Mouse (Mus musculus): Measurements from ENCODE around the gene Sfn.
"Not testable (repeated sequence)": the region's sequence is repeated elsewhere in the genome, so short reads cannot be mapped to it uniquely, and the experiment has no call there.

Gene Sfn

DNA sequence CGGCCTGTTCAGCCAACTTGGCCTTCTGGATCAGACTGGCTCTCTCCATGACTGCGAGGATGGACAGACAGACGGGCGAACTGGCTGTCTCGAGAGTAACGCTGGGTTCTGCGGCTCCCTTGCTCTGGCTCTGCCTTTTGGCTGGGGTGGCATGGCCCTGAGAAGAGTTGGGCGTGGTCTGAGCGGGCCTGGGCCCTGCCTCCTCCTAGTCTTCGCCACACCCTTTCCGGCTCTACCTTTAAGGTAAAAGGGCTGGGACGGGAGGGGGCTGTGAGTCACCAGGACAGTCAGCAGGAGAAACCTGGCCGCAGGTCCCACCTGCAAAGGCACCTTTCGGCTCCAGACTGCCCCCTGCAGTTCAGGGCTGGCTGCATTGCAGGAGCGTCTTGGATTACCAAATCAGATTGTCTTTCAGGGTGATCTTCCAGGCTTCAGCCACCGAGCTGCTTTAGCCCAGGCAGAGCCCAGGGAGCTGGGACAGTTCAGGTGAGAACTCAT, at the start of gene Sfn:
TSS of gene Sfn (minus strand) at position 448 of the 498 bp plus-strand sequence.
- DNase-seq (ENCODE audit: low spot score in 2 of 2) = peak; percentile 57 to 79

GRCm38 (mm10) chr4:133651445-133651844, 49.5 kb upstream of the Sfn start:
- no peak for DNase-seq (ENCODE audit: low spot score in 2 of 2)

- peak; percentile 78 to 90 for DNase-seq (ENCODE audit: low spot score in 2 of 2)
Measured at GRCm38 (mm10) chr4:133649989-133650699, 48.2 kb upstream of the Sfn start, which contains the start of gene Zdhhc18. Zdhhc18 (minus strand) TSS chr4:133650154.

DNA sequence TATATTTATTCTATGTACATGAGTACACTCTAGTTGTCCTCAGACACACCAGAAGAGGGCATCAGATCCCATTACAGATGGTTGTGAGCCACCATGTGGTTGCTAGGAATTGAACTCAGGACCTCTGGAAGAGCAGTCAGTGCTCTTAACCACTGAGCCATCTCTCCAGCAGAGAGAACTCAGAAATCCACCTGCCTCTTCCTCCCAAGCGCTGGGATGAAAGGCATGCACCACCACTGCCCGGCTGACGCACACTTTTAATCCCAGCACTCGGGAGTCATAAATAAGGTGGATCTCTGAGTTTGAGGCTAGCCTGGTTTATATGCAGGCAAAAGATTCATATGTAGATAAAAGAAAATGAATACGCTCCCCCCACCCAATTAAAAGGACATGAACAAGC, 47.5 kb upstream of the Sfn start:
- not testable (repeated sequence) for DNase-seq (ENCODE audit: low spot score in 2 of 2)

GRCm38 (mm10) chr4:133645680-133646079, 43.7 kb upstream of the Sfn start:
- no peak for DNase-seq (ENCODE audit: low spot score in 2 of 2)

DNA sequence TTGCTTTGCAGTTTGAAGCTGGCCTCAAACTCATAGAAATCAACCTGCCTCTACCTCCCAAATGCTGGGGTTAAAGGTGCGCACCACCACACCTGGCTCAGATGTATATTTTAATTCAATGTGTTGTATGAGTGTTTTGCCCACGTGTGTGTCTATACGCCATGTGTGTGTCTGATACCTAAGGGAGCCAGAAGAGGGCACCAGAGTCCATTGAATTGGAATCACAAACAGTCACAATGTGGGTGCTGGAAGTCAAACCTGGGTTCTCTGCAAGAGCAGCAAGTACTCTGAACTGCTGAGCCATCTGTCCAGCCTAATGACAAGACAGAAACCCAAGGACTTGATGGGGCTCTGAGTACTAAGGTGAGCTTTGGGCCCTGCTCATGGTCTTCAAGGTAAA, 43.2 kb upstream of the Sfn start:
- no peak for DNase-seq (ENCODE audit: low spot score in 2 of 2)

DNA sequence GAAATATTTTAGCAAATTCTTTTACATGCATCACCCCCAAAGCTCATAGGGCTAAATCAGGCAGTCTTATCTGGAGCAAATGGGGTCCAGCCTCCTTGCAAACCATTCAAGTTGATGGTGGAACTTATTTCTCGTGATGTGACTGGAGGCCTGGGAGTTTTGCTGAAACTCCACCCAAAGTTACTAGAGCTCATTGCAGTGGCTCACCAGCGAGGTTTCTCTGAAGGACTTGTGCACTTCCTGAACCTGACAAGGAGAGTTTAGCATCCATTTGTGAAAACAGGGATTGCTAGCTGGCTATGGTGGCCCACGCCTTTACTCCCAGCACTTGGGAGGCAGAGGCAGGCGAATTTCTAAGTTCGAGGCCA, 32.1 kb upstream of the Sfn start:
- no peak for DNase-seq (ENCODE audit: low spot score in 2 of 2)

DNA sequence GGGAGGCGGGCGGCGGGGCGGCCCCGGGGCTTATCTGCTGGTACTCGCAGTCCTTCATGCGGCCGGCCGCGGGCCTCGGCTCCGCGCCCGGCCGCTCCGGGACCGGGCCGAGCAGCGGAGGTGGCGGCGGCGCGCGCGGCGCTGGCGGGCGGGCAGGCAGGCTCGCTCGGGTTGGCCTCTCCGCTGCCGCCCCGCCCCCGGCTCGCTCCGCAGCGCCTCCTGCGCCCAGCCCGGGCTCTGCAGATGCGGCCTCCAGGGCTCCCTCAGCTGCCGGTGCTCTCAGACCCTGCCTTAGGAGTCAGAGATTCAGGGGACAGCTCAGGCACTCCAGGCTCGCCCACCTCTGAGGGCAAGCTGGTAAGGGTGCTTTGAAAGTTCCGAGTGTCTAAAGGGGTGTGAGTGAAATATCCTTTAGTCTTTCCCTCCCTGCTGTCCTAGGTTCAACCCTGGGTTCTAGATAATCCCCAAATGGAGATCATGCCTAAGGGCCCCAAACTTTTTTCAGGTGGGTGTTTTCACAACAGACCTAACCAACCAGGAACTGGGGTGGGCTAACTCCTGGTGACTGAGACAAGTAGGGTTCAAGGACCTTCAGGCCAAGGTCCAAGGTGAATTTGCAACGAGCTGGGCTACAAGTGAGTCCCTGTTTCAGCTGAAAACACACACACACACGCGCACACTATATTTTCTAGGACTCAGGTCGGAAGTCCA, 31.5 kb upstream of the Sfn start:
- peak; percentile 91 to 92 for DNase-seq (ENCODE audit: low spot score in 2 of 2)

- DNase-seq (ENCODE audit: low spot score in 2 of 2) = peak; percentile 64 to 69
Measured at GRCm38 (mm10) chr4:133632483-133633327, 30.7 kb upstream of the Sfn start.

DNA sequence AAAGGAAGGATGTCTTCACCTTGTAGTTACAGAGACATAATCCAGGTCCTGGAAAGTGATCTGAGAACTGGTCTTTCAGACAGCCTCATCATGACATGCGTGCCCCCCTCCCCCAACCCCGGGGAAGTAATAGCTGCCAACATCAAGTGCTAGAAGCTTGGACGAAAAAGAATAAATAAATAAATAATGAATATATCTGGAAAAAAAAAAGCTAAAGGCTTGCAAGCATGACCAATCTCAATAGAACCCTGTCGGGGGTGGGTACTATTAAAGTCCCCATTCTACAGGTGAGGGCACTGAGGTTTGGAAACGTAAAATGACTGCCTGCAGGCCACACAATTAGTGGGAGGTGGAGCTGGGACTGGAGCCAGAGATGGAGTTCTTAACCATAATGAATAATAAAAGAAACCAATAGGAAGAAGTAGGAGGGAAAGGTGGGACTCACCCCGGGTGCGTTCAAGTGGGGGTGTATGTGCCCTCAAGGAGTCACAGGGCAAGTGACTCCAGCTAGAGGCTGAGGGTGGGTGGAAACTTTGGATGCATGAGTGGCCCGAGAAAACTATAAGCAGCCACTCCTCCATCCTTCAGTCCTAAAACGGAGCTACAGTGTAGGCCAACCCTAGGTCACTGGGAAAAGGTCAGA, 29.9 kb upstream of the Sfn start:
- peak in 1 of 2 experiments; percentile 31 for DNase-seq (ENCODE audit: low spot score in 2 of 2)

DNA sequence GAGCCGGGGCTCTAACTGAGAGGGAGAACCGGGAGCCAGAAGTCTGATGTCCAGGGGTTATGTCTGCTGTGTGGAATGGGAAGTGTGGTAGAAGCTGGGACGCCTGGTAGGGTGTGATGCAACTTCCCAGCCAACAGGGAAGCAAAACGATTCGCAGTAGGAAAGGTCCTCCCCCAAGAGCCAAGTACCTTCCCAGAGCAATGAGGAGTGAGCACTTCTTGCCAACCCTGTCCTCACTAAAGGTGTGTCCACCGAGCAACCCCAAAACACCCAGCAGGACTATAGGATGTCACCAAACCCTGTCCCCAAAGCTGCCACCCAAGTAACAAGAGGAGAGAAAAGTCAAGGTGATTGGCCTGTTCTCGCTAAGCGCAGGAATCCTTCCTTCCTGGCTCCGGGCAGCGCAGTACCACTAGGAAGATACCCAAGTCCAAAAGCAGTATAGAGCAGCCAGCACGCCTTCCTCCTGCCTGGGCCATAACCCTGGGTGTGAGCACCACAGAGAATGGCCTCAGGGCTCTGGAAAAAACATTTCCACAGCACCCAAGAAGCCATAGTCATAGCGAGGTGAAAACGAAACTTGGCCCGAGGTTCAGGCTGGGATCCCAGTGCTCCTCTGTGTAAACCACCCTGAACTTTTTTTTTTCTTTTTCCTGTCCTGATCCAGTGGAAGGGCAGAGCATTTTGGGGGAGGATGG, 29.3 kb upstream of the Sfn start:
- peak in 1 of 2 experiments; percentile 14 for DNase-seq (ENCODE audit: low spot score in 2 of 2)

DNA sequence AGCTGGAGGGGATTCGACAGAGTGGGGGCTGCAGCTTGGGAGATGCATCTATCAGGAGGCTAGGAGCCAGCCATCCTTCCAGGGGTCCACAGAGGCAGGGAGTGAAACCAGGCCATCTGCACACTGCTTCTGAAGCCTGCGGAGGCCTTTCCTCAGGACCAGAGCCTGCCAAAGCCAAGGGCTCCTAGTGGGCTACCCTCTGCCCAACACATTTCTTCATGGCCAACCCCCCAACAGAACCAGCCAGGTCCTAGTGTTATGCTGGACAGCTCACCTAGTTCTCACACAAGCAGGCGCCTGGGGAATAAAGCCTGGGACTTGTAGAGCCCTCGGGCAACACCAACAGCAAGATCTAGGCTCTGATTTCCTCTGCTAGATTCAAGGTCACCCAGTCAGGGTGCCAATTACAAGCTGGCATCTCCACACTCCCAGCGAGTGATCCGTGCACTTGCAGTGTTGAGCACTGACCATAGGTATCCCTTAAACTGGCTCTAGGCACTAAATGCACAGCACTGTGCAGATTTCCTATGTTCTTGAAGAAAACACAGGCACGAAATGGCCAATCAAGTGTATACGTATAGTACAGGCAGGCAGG, 28.5 kb upstream of the Sfn start:
- no peak for DNase-seq (ENCODE audit: low spot score in 2 of 2)

GRCm38 (mm10) chr4:133629191-133629590, 27.2 kb upstream of the Sfn start:
- no peak for DNase-seq (ENCODE audit: low spot score in 2 of 2)

DNA sequence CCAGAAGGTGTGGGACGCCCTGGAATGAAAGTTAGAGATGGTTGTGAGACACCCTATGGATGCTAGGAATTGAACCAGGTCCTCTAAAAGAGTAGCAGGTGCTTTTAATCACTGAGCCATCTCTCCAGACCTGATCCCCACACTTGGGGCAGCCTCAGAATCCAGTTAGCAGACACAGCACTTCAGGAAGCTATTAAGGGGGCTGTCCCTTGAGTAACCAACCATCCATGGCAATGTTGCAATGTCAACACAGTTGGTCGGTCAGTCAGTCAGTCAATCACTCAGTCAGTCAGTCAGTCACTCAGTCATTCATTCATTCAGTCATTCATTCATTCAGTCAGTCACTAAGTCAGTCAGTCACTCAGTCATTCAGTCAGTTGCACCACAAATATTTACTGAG, 26.5 kb upstream of the Sfn start:
- DNase-seq (ENCODE audit: low spot score in 2 of 2) = peak in 1 of 2 experiments; percentile 13

GRCm38 (mm10) chr4:133627039-133627438, 25.1 kb upstream of the Sfn start:
- DNase-seq (ENCODE audit: low spot score in 2 of 2) = peak in 1 of 2 experiments; percentile 15

DNA sequence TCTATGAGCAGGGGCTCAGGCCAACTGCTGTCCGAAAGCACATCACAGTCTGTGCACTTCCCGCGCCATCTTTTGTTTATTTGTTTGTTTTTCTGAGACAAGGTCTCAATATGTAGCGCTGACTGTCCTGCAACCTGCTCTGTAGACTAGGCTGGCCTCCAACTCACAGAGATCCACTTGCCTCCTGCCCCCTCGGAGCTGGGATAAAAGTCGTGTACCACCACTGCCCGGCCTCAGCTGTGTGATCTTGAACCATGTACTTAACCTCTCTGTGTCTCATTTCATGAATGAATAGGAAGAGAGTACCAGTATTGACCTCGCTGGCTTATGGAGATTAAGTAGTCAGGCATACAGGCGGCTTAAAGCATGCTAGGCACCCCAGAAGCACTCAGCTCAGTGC, 24.7 kb upstream of the Sfn start:
- DNase-seq (ENCODE audit: low spot score in 2 of 2) = no peak

DNA sequence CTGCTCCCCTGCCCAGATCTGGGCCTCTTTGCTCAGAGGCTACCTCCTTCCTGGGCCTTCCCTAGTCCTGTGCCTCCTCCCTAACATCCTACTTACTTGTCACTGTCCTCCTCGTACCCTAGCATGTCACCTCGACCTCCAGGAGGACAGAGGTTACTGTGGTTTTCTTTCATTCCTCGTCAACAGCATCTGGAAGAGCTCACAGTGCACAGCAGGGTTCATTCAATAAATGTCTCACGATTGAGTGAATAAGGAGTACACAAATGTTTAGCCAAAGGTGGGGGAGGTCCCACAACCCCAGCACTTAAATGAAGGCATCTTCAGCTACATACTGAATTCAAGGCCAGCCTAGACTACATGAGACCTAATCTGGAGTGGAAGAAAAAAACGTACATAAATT, 24.3 kb upstream of the Sfn start:
- DNase-seq (ENCODE audit: low spot score in 2 of 2) = no peak

GRCm38 (mm10) chr4:133625621-133626071, 23.7 kb upstream of the Sfn start:
- DNase-seq (ENCODE audit: low spot score in 2 of 2) = peak; percentile 51 to 73

GRCm38 (mm10) chr4:133624830-133625229, 22.9 kb upstream of the Sfn start:
- DNase-seq (ENCODE audit: low spot score in 2 of 2) = peak in 1 of 2 experiments; percentile 16

DNA sequence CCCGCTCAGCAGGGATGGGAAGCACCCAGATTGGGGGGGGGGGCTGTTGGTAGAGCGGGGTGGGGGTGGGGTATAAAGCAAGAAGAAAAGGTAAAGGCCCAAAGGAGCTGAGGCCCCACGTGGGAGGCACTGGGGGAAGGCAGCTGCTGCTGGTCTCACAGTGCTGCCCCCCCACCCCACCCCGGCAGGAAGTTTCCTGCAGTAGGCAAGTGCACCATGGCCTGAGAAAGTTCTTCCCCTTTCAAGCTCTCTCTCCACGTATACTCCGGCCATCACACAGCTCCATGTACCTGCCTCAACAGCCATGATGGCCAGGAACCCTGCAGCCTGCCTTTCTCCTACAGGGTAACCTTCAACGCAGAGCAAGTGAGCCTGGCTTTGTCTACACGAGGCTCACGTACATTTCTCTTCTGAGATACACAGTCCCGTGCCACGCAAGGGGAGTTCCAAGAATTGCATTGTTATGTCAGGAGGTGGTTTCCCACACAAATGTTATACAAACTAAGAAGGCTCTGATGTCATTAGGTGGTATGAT, 20.3 kb upstream of the Sfn start:
- DNase-seq (ENCODE audit: low spot score in 2 of 2) = peak in 1 of 2 experiments; percentile 58

Data from spleen, postnatal 10 days (tissue).